Mouse (Mus musculus) testis, postnatal 14 days (tissue): Measurements from ENCODE around the gene Hspd1.
A peak's percentile ranks its signal among the peaks of the same experiment; 100 is the strongest.
"Not testable (repeated sequence)": the region's sequence is repeated elsewhere in the genome, so short reads cannot be mapped to it uniquely, and the experiment has no call there.

Experiments used
- DNase-seq: peaks from one replicate; pipeline ENCODE4 v3.0.0; 2021; ENCODE audit warnings: low spot score

Gene Hspd1

GRCm38 (mm10) chr1:55087932-55088610 lies at the start of gene Hspd1, which contains the start of gene Hspe1:
Gene Hspd1 (minus strand): TSS chr1:55088243.
Gene Hspe1 (plus strand): TSS chr1:55088132.
- DNase-seq: peak; percentile 98

- DNase-seq: no peak
Measured at GRCm38 (mm10) chr1:55135846-55136245, 47.8 kb upstream of the Hspd1 start.

- no peak for DNase-seq
Measured at GRCm38 (mm10) chr1:55134301-55134700, 46.3 kb upstream of the Hspd1 start.

- DNase-seq: no peak
Measured at GRCm38 (mm10) chr1:55133173-55133572, 45.1 kb upstream of the Hspd1 start.

- DNase-seq: no peak
Measured at GRCm38 (mm10) chr1:55132308-55132707, 44.3 kb upstream of the Hspd1 start.

GRCm38 (mm10) chr1:55131424-55132014 lies 43.5 kb upstream of the Hspd1 start:
- DNase-seq: peak; percentile 73

- peak; percentile 92 for DNase-seq
Measured at GRCm38 (mm10) chr1:55130943-55131401, 42.9 kb upstream of the Hspd1 start, which contains the start of gene Mob4. Gene Mob4 (plus strand): TSS chr1:55131231.

GRCm38 (mm10) chr1:55130190-55130916 lies 42.3 kb upstream of the Hspd1 start:
- DNase-seq: no peak

- no peak for DNase-seq
Measured at GRCm38 (mm10) chr1:55129716-55130115, 41.7 kb upstream of the Hspd1 start.

GRCm38 (mm10) chr1:55124136-55124535 lies 36.1 kb upstream of the Hspd1 start:
- not testable (repeated sequence) for DNase-seq

GRCm38 (mm10) chr1:55123561-55123960 lies 35.5 kb upstream of the Hspd1 start:
- DNase-seq: no peak

GRCm38 (mm10) chr1:55123046-55123445 lies 35.0 kb upstream of the Hspd1 start:
- DNase-seq: no peak

GRCm38 (mm10) chr1:55109066-55109766 lies 21.2 kb upstream of the Hspd1 start:
- DNase-seq: no peak

- no peak for DNase-seq
Measured at GRCm38 (mm10) chr1:55108473-55108872, 20.4 kb upstream of the Hspd1 start.

GRCm38 (mm10) chr1:55107644-55108043 lies 19.6 kb upstream of the Hspd1 start:
- DNase-seq: no peak

GRCm38 (mm10) chr1:55106919-55107585 lies 19.0 kb upstream of the Hspd1 start:
- no peak for DNase-seq

- no peak for DNase-seq
Measured at GRCm38 (mm10) chr1:55092469-55092868, 4.4 kb upstream of the Hspd1 start.

- no peak for DNase-seq
Measured at GRCm38 (mm10) chr1:55092056-55092455, 4.0 kb upstream of the Hspd1 start.

GRCm38 (mm10) chr1:55089498-55090064 lies 1.5 kb upstream of the Hspd1 start:
- no peak for DNase-seq

GRCm38 (mm10) chr1:55088611-55089497 lies 811 bp upstream of the Hspd1 start:
- no peak for DNase-seq
